Mouse (Mus musculus) midbrain, embryonic 10.5 days (tissue): ENCODE results near the gene Dld. TPM values are rescaled to one million over a fixed set of nuclear protein-coding genes. Genes with fewer than 3 reads are reported as not detected.

ENCODE experiments used
- DNase-seq: peaks from one replicate; pipeline ENCODE4 v3.0.0-alpha.2; 2017; ENCODE audit warnings: low spot score
- H3K27ac ChIP-seq: fragments of 300-500 bp; sonication (generic); replicated peaks from 2 replicates; pipeline ENCODE4 v1.5.1; 2016; ENCODE audit warnings: mild to moderate bottlenecking
- H3K27me3 ChIP-seq: fragments of 300-500 bp; sonication (generic); 2 replicates; pipeline ENCODE4 v1.6.1; 2016; ENCODE audit warnings: low read depth, mild to moderate bottlenecking; ENCODE audit not compliant: poor library complexity, severe bottlenecking
- H3K36me3 ChIP-seq: fragments of 300-500 bp; sonication (generic); 2 replicates; pipeline ENCODE4 v1.6.1; 2016; ENCODE audit warnings: mild to moderate bottlenecking, moderate library complexity
- H3K4me1 ChIP-seq: fragments of 300-500 bp; sonication (generic); 2 replicates; pipeline ENCODE4 v1.6.1; 2016
- H3K4me3 ChIP-seq: fragments of 300-500 bp; sonication (generic); 2 replicates; pipeline ENCODE4 v1.5.1; 2016; ENCODE audit warnings: mild to moderate bottlenecking, moderate library complexity
- H3K9me3 ChIP-seq: fragments of 300-500 bp; sonication (generic); replicated peaks from 2 replicates; pipeline ENCODE4 v1.6.1; 2016; ENCODE audit warnings: mild to moderate bottlenecking
- WGBS: fragments of 180-500 bp; shearing (Covaris S2); methylation state at CpG from one replicate; pipeline ENCODE4 v1.1.7; 2016; 5-methylcytosine and 5-hydroxymethylcytosine counted together
- polyA plus RNA-seq: library from polyadenylated mRNA; unstranded; fragments of >200 nt; fragmentation: Nextera tagmentation; extraction: Ambion mirVana; gene quantifications from 2 replicates; pipeline ENCODE4 v1.2.1, GENCODE M21; 2016

The Dld gene
- polyA plus RNA-seq, 1 experiment from 2014 or later = 137 TPM

DNA sequence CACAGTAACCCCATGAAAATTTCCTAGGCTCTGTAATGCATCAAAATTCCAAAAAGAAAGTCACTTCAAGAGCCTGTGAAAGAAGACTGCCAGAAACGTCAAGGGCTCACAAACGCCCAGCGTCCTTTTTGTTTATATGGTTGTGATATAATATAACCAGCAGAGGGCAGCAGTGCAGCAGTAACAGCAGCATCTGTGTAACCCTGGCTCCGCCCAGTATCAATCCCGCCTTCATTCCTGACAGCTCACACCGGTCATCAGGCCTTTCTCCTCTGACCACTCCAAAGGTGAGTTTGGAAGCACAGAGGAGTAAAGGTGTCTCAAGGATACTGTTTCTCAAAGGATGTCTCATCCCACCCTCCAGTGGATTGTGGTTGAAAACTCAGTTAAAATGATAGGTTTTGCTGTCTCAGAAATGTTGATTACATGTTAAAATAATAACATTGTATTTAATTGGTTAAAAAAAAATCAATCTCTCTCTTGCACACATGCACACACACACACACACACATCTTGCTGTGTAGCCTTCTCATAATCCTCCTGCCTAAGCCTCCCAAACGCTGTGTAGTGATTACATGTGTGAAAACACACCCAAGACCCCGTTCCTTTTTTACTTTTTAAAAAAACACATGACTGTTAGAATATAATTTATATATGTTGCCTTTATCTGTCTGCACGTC lies 23.5 kb upstream of the Dld start:
- no peaks in the 10 kb centered on the region for H3K9me3 ChIP-seq
- H3K27me3 ChIP-seq = no peaks in the 10 kb centered on the region; the same call in 1 of the 2 replicates
- peaks cover 12% of the 10 kb centered on the region; the same call in 1 of the 2 replicates for H3K4me1 ChIP-seq
- DNase-seq = peak; percentile 56
- no peaks in the 10 kb centered on the region for H3K36me3 ChIP-seq
- WGBS = 45% methylated on average over 9 of the region's 9 CpGs
- no peak overlapping the region for H3K4me3 ChIP-seq
- H3K27ac ChIP-seq = no peak overlapping the region

DNA sequence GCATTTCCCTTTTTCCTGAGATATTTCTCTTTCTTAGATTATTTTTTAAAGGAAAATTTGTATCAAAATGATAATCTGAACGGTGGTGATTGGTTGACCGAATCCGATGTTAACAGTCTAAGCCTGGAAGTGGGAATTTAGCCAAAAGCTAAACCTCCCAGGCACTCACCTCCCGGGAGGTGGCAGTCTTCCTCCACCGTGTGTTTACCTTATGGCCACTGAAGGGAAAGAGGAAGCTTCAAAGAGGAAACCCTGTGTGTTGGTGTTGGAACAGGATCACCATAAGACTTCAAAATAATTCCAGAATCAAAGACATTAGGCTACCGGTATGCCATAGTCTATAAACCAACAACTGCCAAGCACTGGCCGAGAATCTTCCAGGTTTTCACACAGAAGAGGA lies 18.4 kb upstream of the Dld start:
- Histone ChIP-seq H3K27ac (no peak overlapping the region), H3K36me3 (no peaks in the 10 kb centered on the region), H3K4me3 (no peak overlapping the region), H3K9me3 (no peaks in the 10 kb centered on the region), H3K27me3 (peaks cover 13% of the 10 kb centered on the region), H3K4me1 (0 out of 2 replicates have a peak, but pooled peaks cover 4% of the 10 kb centered on the region)
- no peak for DNase-seq
- 88% methylated on average over 7 of the region's 7 CpGs for WGBS

DNA sequence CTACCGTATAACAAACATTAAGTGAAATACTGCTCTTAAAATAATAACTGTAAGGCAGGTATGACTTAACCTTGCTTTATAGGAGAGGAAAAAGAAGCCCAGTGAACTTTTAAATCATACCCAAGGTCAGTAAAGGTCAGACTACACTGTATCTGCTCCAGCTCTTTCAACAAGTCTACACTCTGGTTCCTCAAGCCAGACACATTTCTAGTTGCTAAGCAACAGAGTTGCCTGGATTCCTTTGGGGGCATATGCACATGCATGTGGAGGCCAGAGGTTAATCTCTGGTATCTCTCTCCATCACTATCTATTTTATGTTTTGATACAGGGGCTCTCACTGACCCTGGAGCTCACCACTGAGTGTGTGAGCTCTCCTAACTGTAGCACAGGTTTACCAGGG lies 17.9 kb upstream of the Dld start:
- 0 out of 2 replicates have a peak, but pooled peaks cover 3% of the 10 kb centered on the region for H3K4me1 ChIP-seq
- WGBS = 97% methylated on average over 1 of the region's 1 CpGs
- no peak overlapping the region for H3K27ac ChIP-seq
- DNase-seq = no peak
- H3K9me3 ChIP-seq = no peaks in the 10 kb centered on the region
- no peak overlapping the region for H3K4me3 ChIP-seq
- peaks cover 13% of the 10 kb centered on the region for H3K27me3 ChIP-seq
- no peaks in the 10 kb centered on the region for H3K36me3 ChIP-seq

DNA sequence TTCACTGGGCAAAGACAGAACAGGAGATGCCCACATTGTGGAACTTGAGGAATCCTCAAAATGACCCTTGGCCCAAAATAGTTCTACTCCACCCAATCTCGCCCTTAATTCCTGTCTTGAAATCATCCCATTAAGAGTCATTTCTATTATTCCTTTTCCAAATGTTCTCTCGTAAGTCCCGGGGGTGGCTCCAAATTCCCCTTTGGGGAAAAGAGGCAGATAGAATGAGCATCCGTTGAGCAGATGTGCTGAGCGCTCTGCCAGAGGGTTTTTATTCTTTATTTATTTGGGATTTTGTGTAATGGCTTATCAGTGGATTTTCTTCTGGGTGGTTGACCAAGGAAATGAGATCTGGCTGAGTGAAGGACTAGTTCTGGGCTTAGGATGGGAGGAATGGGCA lies 16.5 kb upstream of the Dld start:
- H3K4me1 ChIP-seq = 0 out of 2 replicates have a peak, but pooled peaks cover 3% of the 10 kb centered on the region
- no peak for DNase-seq
- no peaks in the 10 kb centered on the region for H3K9me3 ChIP-seq
- H3K27ac ChIP-seq = no peak overlapping the region
- H3K4me3 ChIP-seq = no peak overlapping the region
- no peaks in the 10 kb centered on the region for H3K36me3 ChIP-seq
- WGBS = 87% methylated on average over 5 of the region's 5 CpGs
- H3K27me3 ChIP-seq = peaks cover 13% of the 10 kb centered on the region

DNA sequence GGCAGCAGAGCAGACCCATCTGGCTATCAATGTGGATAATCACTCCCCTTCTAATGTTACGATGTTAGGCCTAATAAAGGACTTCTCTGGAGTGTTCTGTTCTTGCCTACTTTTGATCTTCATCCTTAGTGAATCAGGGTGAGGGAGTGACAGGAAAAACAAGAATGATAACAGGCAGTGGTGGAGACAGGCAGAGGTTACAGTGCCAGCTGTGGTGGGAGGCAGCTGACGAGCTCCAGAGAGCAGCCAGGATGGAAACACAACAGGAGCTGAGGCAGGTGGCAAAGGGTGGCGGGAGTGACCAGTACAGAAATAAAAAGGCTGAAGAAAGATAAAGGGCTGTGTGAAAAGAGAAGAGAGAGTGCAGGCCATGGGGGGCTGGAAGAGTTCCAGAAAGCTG lies 15.2 kb upstream of the Dld start:
- no peak for DNase-seq
- 84% methylated on average over 3 of the region's 3 CpGs for WGBS
- Histone ChIP-seq H3K27me3 (peaks cover 13% of the 10 kb centered on the region), H3K4me3 (no peak overlapping the region), H3K36me3 (no peaks in the 10 kb centered on the region), H3K9me3 (no peaks in the 10 kb centered on the region), H3K27ac (no peak overlapping the region), H3K4me1 (no peaks in the 10 kb centered on the region)

DNA sequence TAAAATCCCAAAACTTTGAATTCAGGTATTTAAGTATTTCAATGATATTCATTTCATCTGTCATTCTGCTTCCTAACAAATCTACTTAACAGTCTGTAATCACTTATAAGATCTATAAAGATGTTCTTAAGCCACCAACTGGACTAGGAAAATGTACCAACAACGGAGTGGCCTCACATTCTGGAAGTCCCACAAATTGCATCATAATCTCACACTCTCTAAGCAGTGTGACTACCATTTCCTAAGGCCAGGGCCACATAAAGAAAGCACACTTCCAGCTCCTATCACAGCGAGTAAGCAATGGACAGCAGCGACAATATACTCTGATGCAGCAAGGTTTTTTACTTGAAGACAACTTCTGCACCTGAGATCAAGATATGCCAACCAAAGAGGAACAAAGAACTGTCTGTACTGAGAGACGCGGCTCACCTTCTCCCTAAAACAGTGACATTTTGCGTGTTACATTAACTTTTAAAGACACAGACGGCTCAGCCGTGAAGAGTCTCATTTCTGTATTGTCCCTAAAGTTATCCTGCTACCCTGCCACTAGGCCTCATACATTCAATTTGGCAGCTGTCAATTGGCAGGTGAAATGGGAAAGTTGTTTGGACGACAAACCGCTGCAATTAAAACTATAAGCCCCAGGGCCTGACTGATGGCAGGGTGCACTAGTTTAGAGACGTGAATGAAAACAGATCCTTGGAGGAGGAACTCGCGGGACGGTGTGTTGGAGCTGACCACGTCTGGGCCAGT lies 886 bp downstream of the Dld start:
- H3K4me1 ChIP-seq = peaks cover 16% of the 10 kb centered on the region
- DNase-seq = no peak
- peaks cover 29% of the 10 kb centered on the region for H3K36me3 ChIP-seq
- H3K4me3 ChIP-seq = peak overlapping the region; percentile 97
- WGBS = 36% methylated on average over 15 of the region's 15 CpGs
- no peaks in the 10 kb centered on the region for H3K27me3 ChIP-seq
- no peaks in the 10 kb centered on the region for H3K9me3 ChIP-seq
- H3K27ac ChIP-seq = peak overlapping the region; percentile 92

DNA sequence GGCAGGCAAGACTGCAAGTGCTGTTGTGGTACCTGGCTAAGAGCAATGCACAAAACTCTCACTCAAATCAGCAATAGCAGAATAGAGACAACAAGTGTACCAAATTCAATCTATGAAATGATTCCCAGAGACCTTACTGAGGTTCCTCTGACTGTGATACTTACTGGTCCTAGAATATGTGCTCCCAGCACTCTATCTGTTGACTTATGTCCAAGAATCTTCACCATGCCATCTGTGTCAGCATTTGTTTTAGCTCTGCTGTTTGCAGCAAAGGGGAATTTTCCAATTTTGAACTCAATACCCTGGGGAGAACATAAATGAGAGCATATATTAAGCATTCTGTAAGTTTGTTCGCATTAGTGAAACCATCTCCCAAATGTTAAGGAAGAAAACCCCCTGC lies 18.0 kb downstream of the Dld start:
- Histone ChIP-seq H3K4me1 (no peaks in the 10 kb centered on the region), H3K36me3 (peaks cover 91% of the 10 kb centered on the region), H3K27me3 (no peaks in the 10 kb centered on the region), H3K27ac (no peak overlapping the region), H3K9me3 (no peaks in the 10 kb centered on the region), H3K4me3 (no peak overlapping the region)
- no peak for DNase-seq
- WGBS = 97% methylated on average over 1 of the region's 1 CpGs

DNA sequence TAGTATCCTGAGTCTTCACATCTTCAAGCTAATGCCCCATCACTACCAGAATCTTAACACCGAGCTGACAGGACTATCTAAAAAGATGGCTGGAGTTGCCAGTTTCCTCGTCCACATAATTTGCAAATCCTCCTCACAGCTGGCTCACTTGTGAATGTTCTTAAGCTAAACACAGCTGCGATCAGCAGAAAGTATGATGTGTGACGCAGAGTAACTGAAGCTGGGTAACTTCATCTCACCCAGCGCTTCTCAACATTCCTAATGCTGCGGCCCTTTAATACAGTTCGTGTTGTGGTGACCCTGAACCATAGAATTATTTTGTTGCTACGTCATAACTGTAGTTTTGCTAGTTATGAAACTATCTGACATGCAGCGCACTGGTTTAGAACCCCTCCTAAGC lies 24.1 kb downstream of the Dld start:
- H3K4me1 ChIP-seq = no peaks in the 10 kb centered on the region
- no peak overlapping the region for H3K4me3 ChIP-seq
- H3K36me3 ChIP-seq = peaks cover 38% of the 10 kb centered on the region
- H3K9me3 ChIP-seq = no peaks in the 10 kb centered on the region
- no peak overlapping the region for H3K27ac ChIP-seq
- DNase-seq = no peak
- 96% methylated on average over 9 of the region's 9 CpGs for WGBS
- H3K27me3 ChIP-seq = no peaks in the 10 kb centered on the region

DNA sequence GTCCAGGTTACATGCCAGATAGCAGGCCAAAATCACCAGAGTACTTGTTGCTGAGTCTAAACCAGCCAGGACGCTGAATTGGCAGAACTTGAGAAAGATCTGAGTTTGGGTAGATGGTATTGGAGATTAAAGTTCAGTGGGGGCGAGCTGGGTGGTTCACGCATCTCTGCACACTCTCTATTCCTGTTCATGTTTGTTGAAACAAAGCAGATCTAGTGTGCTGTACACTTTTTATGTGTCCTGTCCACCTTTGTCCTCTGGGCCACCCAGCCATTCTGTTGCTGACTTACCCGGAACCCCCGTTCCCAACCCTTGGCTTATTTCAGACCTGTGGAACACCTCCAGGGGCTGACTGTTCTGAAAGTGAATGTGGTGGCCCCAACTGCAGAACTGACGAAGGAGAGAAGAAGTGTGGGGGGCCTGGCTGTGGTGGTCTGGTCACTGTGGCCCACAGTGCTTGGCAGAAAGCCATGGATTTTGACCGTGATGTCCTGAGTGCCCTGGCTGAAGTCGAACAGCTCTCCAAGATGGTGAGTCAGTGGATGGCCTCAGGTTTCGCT lies 28.0 kb downstream of the Dld start:
- WGBS = 93% methylated on average over 9 of the region's 9 CpGs
- no peaks in the 10 kb centered on the region for H3K9me3 ChIP-seq
- no peaks in the 10 kb centered on the region for H3K4me1 ChIP-seq
- no peaks in the 10 kb centered on the region for H3K27me3 ChIP-seq
- peaks cover 7% of the 10 kb centered on the region; the same call in 1 of the 2 replicates for H3K36me3 ChIP-seq
- no peak overlapping the region for H3K4me3 ChIP-seq
- DNase-seq = no peak
- H3K27ac ChIP-seq = no peak overlapping the region

DNA sequence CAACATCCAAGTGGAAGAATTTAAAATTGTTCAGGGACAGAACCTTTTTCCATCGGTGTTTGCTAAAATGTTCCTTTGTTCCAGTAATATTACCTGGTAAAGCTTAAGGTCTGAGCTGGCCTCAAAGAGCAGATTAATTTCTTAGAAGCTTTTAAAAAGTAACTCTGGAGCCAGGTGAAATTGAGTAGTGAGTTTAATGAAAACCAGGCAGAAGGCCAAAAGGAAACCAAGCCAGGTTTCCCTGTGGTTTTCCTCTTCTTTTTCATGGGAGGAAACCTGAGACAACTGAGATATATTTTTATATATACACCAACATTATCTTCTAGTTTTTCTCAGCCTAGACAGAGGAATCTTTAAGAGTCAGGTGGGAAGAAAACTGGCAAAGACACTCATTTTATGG lies 29.7 kb downstream of the Dld start:
- H3K9me3 ChIP-seq = no peaks in the 10 kb centered on the region
- DNase-seq = no peak
- H3K36me3 ChIP-seq = 0 out of 2 replicates have a peak, but pooled peaks cover 3% of the 10 kb centered on the region
- no peak overlapping the region for H3K4me3 ChIP-seq
- no peaks in the 10 kb centered on the region for H3K27me3 ChIP-seq
- WGBS = 96% methylated on average over 1 of the region's 1 CpGs
- H3K27ac ChIP-seq = no peak overlapping the region
- H3K4me1 ChIP-seq = no peaks in the 10 kb centered on the region

DNA sequence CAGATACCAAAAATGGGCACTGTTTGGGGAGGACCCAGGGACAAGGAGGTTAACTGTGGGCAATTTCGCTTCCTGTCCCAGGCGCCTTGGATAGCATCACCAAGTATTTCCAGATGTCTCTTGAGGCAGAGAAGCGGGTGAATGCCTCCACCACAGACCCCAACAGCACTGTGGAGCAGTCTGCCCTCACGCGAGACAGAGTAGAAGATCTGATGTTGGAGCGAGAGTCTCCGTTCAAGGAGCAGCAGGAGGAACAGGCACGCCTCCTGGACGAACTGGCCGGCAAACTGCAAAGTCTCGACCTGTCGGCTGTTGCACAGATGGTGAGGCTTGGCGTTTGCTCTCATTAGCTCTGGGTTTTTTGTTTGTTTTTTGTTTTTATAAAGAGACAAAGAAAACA lies 30.4 kb downstream of the Dld start:
- DNase-seq = no peak
- Histone ChIP-seq H3K4me1 (no peaks in the 10 kb centered on the region), H3K36me3 (0 out of 2 replicates have a peak, but pooled peaks cover under 1% of the 10 kb centered on the region), H3K27ac (no peak overlapping the region), H3K9me3 (no peaks in the 10 kb centered on the region), H3K27me3 (no peaks in the 10 kb centered on the region), H3K4me3 (no peak overlapping the region)
- 85% methylated on average over 13 of the region's 13 CpGs for WGBS

DNA sequence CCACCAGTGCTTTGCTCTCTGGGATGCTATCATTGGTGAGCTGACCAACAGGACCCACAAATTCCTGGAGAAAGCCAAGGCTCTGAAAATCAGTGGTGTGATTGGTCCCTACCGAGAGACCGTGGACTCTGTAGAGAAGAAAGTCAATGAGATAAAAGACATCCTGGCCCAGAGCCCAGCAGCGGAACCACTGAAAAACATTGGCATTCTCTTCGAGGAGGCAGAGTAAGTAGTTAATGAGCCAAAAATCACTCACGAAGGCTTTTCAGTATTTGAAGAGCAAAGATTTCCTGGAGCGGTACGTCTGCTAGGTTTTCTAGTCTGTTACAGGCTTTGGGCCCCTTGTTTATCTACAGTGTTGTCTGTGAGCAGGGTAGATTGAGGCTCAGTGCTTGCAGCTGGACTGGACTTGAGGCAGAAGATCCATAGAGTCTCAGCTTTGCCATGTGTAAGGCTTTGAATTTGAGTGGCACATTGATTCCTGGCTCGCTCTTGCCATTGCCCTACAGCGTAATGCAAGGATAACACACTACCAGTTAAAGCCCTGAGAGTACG lies 32.8 kb downstream of the Dld start:
- 93% methylated on average over 10 of the region's 10 CpGs for WGBS
- peaks cover 1% of the 10 kb centered on the region; the same call in 1 of the 2 replicates for H3K36me3 ChIP-seq
- no peak overlapping the region for H3K4me3 ChIP-seq
- H3K4me1 ChIP-seq = no peaks in the 10 kb centered on the region
- no peaks in the 10 kb centered on the region for H3K27me3 ChIP-seq
- DNase-seq = no peak
- H3K27ac ChIP-seq = no peak overlapping the region
- no peaks in the 10 kb centered on the region for H3K9me3 ChIP-seq
